ENCODE assay signal across 7 mouse cellular contexts in the genomic region with DNA sequence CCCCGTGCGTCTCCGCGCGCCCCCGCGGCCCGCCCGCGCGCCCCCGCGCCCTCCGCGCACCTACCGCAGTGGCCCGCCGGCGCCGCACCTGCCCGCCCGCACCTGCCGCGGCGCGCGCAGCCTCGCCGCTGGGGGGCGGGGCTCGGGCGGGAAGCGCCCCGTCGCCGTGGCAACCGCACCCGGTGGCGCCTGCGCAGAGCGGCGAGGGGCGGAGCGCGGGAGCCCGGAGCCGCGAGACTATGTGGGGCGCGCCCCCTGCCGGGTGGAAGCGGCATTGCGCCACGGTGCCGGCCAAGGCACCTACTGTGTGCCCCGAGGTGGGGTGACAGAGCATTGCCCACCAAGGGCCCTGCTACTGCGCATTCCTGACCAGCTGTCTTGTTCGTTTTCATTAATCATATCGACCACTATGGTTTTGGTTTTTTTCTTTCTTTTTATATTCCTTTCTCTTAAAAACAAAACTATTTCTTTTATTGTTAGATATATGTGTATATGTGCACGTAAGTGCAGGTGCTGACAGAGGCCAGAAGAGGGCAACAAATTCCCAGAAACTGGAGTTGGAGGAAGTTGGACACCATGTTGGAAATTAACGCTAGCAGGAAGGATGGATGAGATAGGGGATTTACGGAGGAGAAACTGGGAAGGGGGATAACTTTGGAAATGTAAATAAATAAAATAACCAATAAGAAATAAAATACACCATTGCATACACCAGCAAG. TPM values are rescaled to one million over a fixed set of nuclear protein-coding genes. Genes with fewer than 3 reads are reported as not detected.
DNase-seq lines count a peak whose midpoint lies in the region; ATAC-seq and TF ChIP-seq lines count a peak whose summit lies in the region.

TSS of gene 2900026A02Rik (minus strand) at position 90 of the 719 bp plus-strand sequence.

- no peaks in the 10 kb centered on the region for H3K36me3 ChIP-seq in embryonic facial prominence, embryonic 10.5 days (replicated peaks)
- H3K36me3 ChIP-seq in heart, adult 2 months (ENCODE audit: control insufficient read depth, insufficient read depth, low read length) = no peaks in the 10 kb centered on the region
- H3K36me3 ChIP-seq in kidney, adult 2 months (ENCODE audit: control insufficient read depth, insufficient read depth, low read length) = no peaks in the 10 kb centered on the region
- no peaks in the 10 kb centered on the region for H3K36me3 ChIP-seq in limb, embryonic 12.5 days
- no peaks in the 10 kb centered on the region for H3K36me3 ChIP-seq in midbrain, embryonic 12.5 days

- H3K9me3 ChIP-seq in embryonic facial prominence, embryonic 10.5 days = no peaks in the 10 kb centered on the region
- no peaks in the 10 kb centered on the region for H3K9me3 ChIP-seq in limb, embryonic 12.5 days
- 0 out of 2 replicates have a peak, but pooled peaks cover 3% of the 10 kb centered on the region for H3K9me3 ChIP-seq in midbrain, embryonic 12.5 days

- WGBS in embryonic facial prominence, embryonic 10.5 days = 8% methylated on average over 62 of the region's 62 CpGs
- 8% methylated on average over 60 of the region's 62 CpGs for WGBS in heart, adult 2 months
- 13% methylated on average over 53 of the region's 62 CpGs for WGBS in kidney, adult 2 months
- WGBS in limb, embryonic 12.5 days = 9% methylated on average over 58 of the region's 62 CpGs
- WGBS in midbrain, embryonic 12.5 days = 12% methylated on average over 45 of the region's 62 CpGs

- no peaks in the 10 kb centered on the region for H3K79me2 ChIP-seq in heart, adult 2 months (replicated peaks; ENCODE audit: control insufficient read depth, insufficient read depth, low read length)

- H3K4me2 ChIP-seq in limb, embryonic 12.5 days = peak within 1 kb of the TSS; percentile 97
- peak within 1 kb of the TSS; percentile 93 for H3K4me2 ChIP-seq in midbrain, embryonic 12.5 days (replicated peaks)

- 0 out of 2 replicates have a peak, but pooled peaks have one; percentile 17 for TF ChIP-seq EP300 in heart, adult 2 months (IDR thresholded peaks at IDR 0.05; ENCODE audit: insufficient read depth, low read depth, low read length)

- no peak for ATAC-seq in limb, embryonic 12.5 days (ENCODE audit: insufficient number of reproducible peaks, insufficient read depth, low FRiP score, low TSS enrichment, low read depth)
- peak; percentile 25; the same call in 1 of the 2 replicates for ATAC-seq in midbrain, embryonic 12.5 days (ENCODE audit: low FRiP score, low read depth)

- peaks cover 23% of the 10 kb centered on the region for H3K27me3 ChIP-seq in embryonic facial prominence, embryonic 10.5 days (replicated peaks; ENCODE audit: low read depth, poor library complexity, severe bottlenecking)
- H3K27me3 ChIP-seq in heart, adult 2 months (ENCODE audit: control insufficient read depth, insufficient read depth, low read length) = no peaks in the 10 kb centered on the region
- no peaks in the 10 kb centered on the region for H3K27me3 ChIP-seq in kidney, adult 2 months (replicated peaks; ENCODE audit: control insufficient read depth, insufficient read depth, low read length)
- H3K27me3 ChIP-seq in limb, embryonic 12.5 days = peaks cover 39% of the 10 kb centered on the region
- peaks cover 13% of the 10 kb centered on the region for H3K27me3 ChIP-seq in midbrain, embryonic 12.5 days

- peak; percentile 89 for TF ChIP-seq CTCF in bone marrow macrophage, adult 2 months (IDR thresholded peaks at IDR 0.05; ENCODE audit: low read depth, low read length)
- TF ChIP-seq CTCF in heart, adult 2 months (IDR thresholded peaks at IDR 0.05) = peak; percentile 93
- peak; percentile 73 for TF ChIP-seq CTCF in kidney, adult 2 months (conservative IDR thresholded peaks at IDR 0.05; ENCODE audit: insufficient read depth, insufficient read length, low read depth, low read length)

- no peak for TF ChIP-seq POLR2A in bone marrow macrophage, adult 2 months (IDR thresholded peaks at IDR 0.05; ENCODE audit: borderline replicate concordance, low read depth, low read length)
- TF ChIP-seq POLR2A in heart, adult 2 months (IDR thresholded peaks at IDR 0.05; ENCODE audit: insufficient read depth, low read depth, low read length) = no peak
- TF ChIP-seq POLR2A in kidney, adult 2 months (IDR thresholded peaks at IDR 0.05; ENCODE audit: low read depth, low read length) = no peak

- no peak within 1 kb of the TSS for H3K27ac ChIP-seq in bone marrow macrophage, adult 2 months (ENCODE audit: insufficient read depth, low read depth, low read length)
- peak within 1 kb of the TSS; percentile 76 for H3K27ac ChIP-seq in embryonic facial prominence, embryonic 10.5 days (replicated peaks)
- peak within 1 kb of the TSS; percentile 79 for H3K27ac ChIP-seq in heart, adult 2 months
- peak within 1 kb of the TSS; percentile 80 for H3K27ac ChIP-seq in kidney, adult 2 months (ENCODE audit: insufficient read depth, low read depth, low read length)
- no peak within 1 kb of the TSS for H3K27ac ChIP-seq in limb, embryonic 12.5 days
- no peak within 1 kb of the TSS for H3K27ac ChIP-seq in midbrain, embryonic 12.5 days (replicated peaks)

- H3K4me3 ChIP-seq in bone marrow macrophage, adult 2 months (ENCODE audit: insufficient read depth, low read length) = peak within 1 kb of the TSS; percentile 69
- H3K4me3 ChIP-seq in embryonic facial prominence, embryonic 10.5 days = peak within 1 kb of the TSS; percentile 71
- H3K4me3 ChIP-seq in heart, adult 2 months = peak within 1 kb of the TSS; percentile 81
- peak within 1 kb of the TSS; percentile 86 for H3K4me3 ChIP-seq in kidney, adult 2 months (ENCODE audit: insufficient read depth, low read depth, low read length)
- H3K4me3 ChIP-seq in limb, embryonic 12.5 days (replicated peaks) = peak within 1 kb of the TSS; percentile 54
- peak within 1 kb of the TSS; percentile 60 for H3K4me3 ChIP-seq in midbrain, embryonic 12.5 days

- peaks cover 31% of the 10 kb centered on the region for H3K4me1 ChIP-seq in bone marrow macrophage, adult 2 months (ENCODE audit: control insufficient read depth, insufficient read depth, low read length)
- H3K4me1 ChIP-seq in embryonic facial prominence, embryonic 10.5 days = peaks cover 52% of the 10 kb centered on the region
- H3K4me1 ChIP-seq in heart, adult 2 months (ENCODE audit: control insufficient read depth, insufficient read depth, low read length) = peaks cover 27% of the 10 kb centered on the region
- peaks cover 33% of the 10 kb centered on the region for H3K4me1 ChIP-seq in kidney, adult 2 months (ENCODE audit: control insufficient read depth, insufficient read depth, low read length)
- H3K4me1 ChIP-seq in limb, embryonic 12.5 days (replicated peaks) = peaks cover 15% of the 10 kb centered on the region; the same call in 1 of the 2 replicates
- peaks cover 20% of the 10 kb centered on the region for H3K4me1 ChIP-seq in midbrain, embryonic 12.5 days

- intact Hi-C loops in heart, adult 2 months (cut with DNase I) = loop anchor here (1.0 to 10.0 kb wide), 2 partner anchors 41 to 347 kb away; no protein-coding TSS in a partner anchor

- peak; percentile 82 for DNase-seq in embryonic facial prominence, embryonic 10.5 days (ENCODE audit: low spot score)
- peak; percentile 88 to 93 for DNase-seq in heart, adult 2 months
- peak; percentile 89 for DNase-seq in kidney, adult 2 months
- peak; percentile 27 to 71 for DNase-seq in spleen, postnatal 10 days (ENCODE audit: low spot score in 2 of 2)

- H3K9ac ChIP-seq in heart, adult 2 months (ENCODE audit: low read depth, low read length) = peak within 1 kb of the TSS; percentile 85
- peak within 1 kb of the TSS; percentile 71 for H3K9ac ChIP-seq in limb, embryonic 12.5 days (replicated peaks)
- peak within 1 kb of the TSS; percentile 55 for H3K9ac ChIP-seq in midbrain, embryonic 12.5 days (replicated peaks)

RNA-seq across cellular contexts. Expression of gene 2900026A02Rik, which starts in this region (rescaled TPM):
- polyA plus RNA-seq in bone marrow macrophage, adult 2 months (2012; ENCODE audit: insufficient read depth, insufficient read length, missing spikeins) = 5.7 and 5.9 TPM in 2 replicates
- polyA plus RNA-seq in embryonic facial prominence, embryonic 10.5 days (2016; fragmentation: Nextera tagmentation; extraction: Ambion mirVana) = 3.7 and 4.6 TPM in 2 replicates
- total RNA-seq in heart, adult 2 months (2021) = 10 to 100 TPM; 19.2 to 21.4 TPM
- 18.0 and 24.5 TPM in 2 replicates for polyA plus RNA-seq in heart, adult 2 months (2012; rRNA removed)
- polyA plus RNA-seq in kidney, adult 2 months (2012; rRNA removed) = 14.3 and 15.0 TPM in 2 replicates
- polyA plus RNA-seq in limb, embryonic 12.5 days (2016; fragmentation: Nextera tagmentation; extraction: Ambion mirVana) = 3.2 and 4.9 TPM in 2 replicates
- 2.9 and 3.1 TPM in 2 replicates for polyA plus RNA-seq in midbrain, embryonic 12.5 days (2016; fragmentation: Nextera tagmentation; extraction: Ambion mirVana)

Comparison
In these comparisons a context has a peak if more than half of its experiments do, and no peak if none do; other contexts are left out.
1. H3K27ac ChIP-seq: peak in embryonic facial prominence, embryonic 10.5 days (single experiment), heart, adult 2 months (single experiment) and kidney, adult 2 months (single experiment); none in bone marrow macrophage, adult 2 months (single experiment), limb, embryonic 12.5 days (single experiment) and midbrain, embryonic 12.5 days (single experiment).
2. Peak in every context shown above with its lines, with median percentiles within 50 percentile points of each other: H3K4me3 ChIP-seq, CTCF ChIP-seq, DNase-seq and H3K9ac ChIP-seq.